Mouse (Mus musculus) midbrain, embryonic 12.5 days (tissue): ENCODE results near the gene Dock8. TPM values are rescaled to one million over a fixed set of nuclear protein-coding genes. Genes with fewer than 3 reads are reported as not detected.
"Not testable (repeated sequence)": the region's sequence is repeated elsewhere in the genome, so short reads cannot be mapped to it uniquely, and the experiment has no call there.

Experiments used
- ATAC-seq: fragments of 200-750 bp; cut with Nextera tagmentation; 2 replicates; pipeline ENCODE4 v1.8.0; 2017; ENCODE audit warnings: low read depth, moderate TSS enrichment, moderate library complexity; ENCODE audit not compliant: low FRiP score
- H3K27ac ChIP-seq: fragments of 300-500 bp; sonication (generic); replicated peaks from 2 replicates; pipeline ENCODE4 v1.5.1; 2016; ENCODE audit warnings: mild to moderate bottlenecking
- H3K27me3 ChIP-seq: fragments of 300-500 bp; sonication (generic); 2 replicates; pipeline ENCODE4 v1.6.1; 2016; ENCODE audit warnings: mild to moderate bottlenecking
- H3K36me3 ChIP-seq: fragments of 300-500 bp; sonication (generic); 2 replicates; pipeline ENCODE4 v1.6.1; 2016
- H3K4me1 ChIP-seq: fragments of 300-500 bp; sonication (generic); 2 replicates; pipeline ENCODE4 v1.6.1; 2016
- H3K4me2 ChIP-seq: fragments of 300-500 bp; sonication (generic); replicated peaks from 2 replicates; pipeline ENCODE4 v1.6.1; 2016; ENCODE audit warnings: mild to moderate bottlenecking, moderate library complexity
- H3K4me3 ChIP-seq: fragments of 300-500 bp; sonication (generic); 2 replicates; pipeline ENCODE4 v1.5.1; 2016; ENCODE audit warnings: mild to moderate bottlenecking
- H3K9ac ChIP-seq: fragments of 300-500 bp; sonication (generic); replicated peaks from 2 replicates; pipeline ENCODE4 v1.6.1; 2016; ENCODE audit warnings: mild to moderate bottlenecking, moderate library complexity
- H3K9me3 ChIP-seq: fragments of 300-500 bp; sonication (generic); 2 replicates; pipeline ENCODE4 v1.6.1; 2016; ENCODE audit warnings: mild to moderate bottlenecking
- WGBS: fragments of 180-500 bp; shearing (Covaris S2); methylation state at CpG from one replicate; pipeline ENCODE4 v1.1.7; 2016; 5-methylcytosine and 5-hydroxymethylcytosine counted together
- polyA plus RNA-seq: library from polyadenylated mRNA; unstranded; fragments of >200 nt; fragmentation: Nextera tagmentation; extraction: Ambion mirVana; gene quantifications from 2 replicates; pipeline ENCODE4 v1.2.1, GENCODE M21; 2016

The Dock8 gene
- polyA plus RNA-seq, 1 experiment from 2014 or later = 1.3 TPM

DNA sequence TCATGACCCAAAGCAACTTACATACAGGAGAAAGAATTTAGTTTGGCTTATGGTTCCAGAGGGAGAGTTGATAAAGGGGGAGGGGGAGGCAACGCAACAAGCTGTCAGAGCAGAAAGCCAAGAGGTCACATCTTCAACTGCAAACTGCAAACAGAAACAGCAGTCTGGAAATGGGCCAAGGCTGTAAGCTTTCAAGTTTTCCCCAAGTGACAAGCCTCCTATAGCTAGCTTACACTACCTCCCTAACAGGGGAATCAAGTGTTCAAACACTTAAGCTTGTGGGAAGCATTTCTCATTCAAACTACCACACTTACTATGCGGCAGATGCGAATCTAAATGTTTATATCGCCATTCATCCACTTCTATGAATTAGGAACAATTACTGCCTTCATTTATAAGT, 4.5 kb downstream of the Dock8 start:
- WGBS = 63% methylated on average over 4 of the region's 4 CpGs
- no peak for ATAC-seq
- Histone ChIP-seq H3K36me3 (no peaks in the 10 kb centered on the region), H3K4me1 (peaks cover 7% of the 10 kb centered on the region), H3K27me3 (peaks cover 49% of the 10 kb centered on the region), H3K4me2 (no peak overlapping the region), H3K4me3 (no peak overlapping the region), H3K9ac (no peak overlapping the region), H3K9me3 (no peaks in the 10 kb centered on the region), H3K27ac (no peak overlapping the region)

DNA sequence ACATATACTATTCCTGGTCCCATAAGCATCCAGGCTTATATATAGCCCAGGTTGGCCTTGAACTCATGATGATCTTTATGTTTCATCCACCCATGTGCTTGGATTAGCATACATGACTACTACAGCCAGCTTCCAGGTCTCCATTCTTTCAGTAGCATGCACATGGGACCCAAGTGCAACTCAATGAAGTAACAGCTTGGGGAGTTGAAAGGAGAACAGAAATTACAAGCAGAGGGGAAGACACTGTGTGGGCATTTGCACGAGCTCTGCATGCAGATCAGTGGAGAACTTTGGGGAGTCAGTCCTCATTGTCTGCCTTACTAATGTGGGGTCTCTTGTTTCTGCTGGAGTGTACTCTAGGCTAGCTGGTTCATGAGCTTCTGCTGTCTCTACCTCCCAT, 7.4 kb downstream of the Dock8 start:
- WGBS = 86% methylated on average over 1 of the region's 1 CpGs
- H3K27me3 ChIP-seq = peaks cover 21% of the 10 kb centered on the region
- H3K27ac ChIP-seq = no peak overlapping the region
- no peaks in the 10 kb centered on the region for H3K9me3 ChIP-seq
- 0 out of 2 replicates have a peak, but pooled peaks cover 3% of the 10 kb centered on the region for H3K4me1 ChIP-seq
- H3K4me2 ChIP-seq = no peak overlapping the region
- no peak for ATAC-seq
- no peak overlapping the region for H3K4me3 ChIP-seq
- H3K36me3 ChIP-seq = no peaks in the 10 kb centered on the region
- H3K9ac ChIP-seq = no peak overlapping the region

- Histone ChIP-seq H3K27ac (no peak overlapping the region), H3K9ac (no peak overlapping the region), H3K4me3 (no peak overlapping the region), H3K4me1 (0 out of 2 replicates have a peak, but pooled peaks cover 3% of the 10 kb centered on the region), H3K9me3 (no peaks in the 10 kb centered on the region), H3K4me2 (no peak overlapping the region), H3K27me3 (peaks cover 6% of the 10 kb centered on the region; the same call in 1 of the 2 replicates), H3K36me3 (no peaks in the 10 kb centered on the region)
- no peak for ATAC-seq
- 74% methylated on average over 2 of the region's 2 CpGs for WGBS
Measured at GRCm38 (mm10) chr19:25008509-25008908, 9.2 kb downstream of the Dock8 start.

DNA sequence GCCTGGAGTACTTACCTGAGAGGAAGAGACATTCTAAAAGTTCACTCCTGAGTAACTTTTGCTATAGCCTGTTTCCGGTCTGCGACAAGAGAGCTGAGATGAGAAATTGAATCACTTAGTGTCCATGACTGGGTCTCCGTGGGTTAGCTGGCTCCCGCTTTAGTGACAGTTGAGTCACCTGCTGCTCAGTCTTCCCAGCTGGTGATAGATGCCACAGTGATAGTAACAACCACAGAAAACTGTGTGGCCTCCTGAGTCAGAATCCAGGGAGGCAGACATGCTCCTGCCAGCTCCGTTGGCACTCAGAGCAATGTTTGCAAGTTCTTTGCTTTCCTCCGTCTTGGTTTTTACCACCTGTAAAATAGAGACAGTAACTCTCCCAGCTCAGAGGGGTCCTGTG, 23.4 kb downstream of the Dock8 start:
- Histone ChIP-seq H3K9ac (no peak overlapping the region), H3K27ac (no peak overlapping the region), H3K36me3 (no peaks in the 10 kb centered on the region), H3K4me1 (no peaks in the 10 kb centered on the region), H3K4me3 (no peak overlapping the region), H3K27me3 (no peaks in the 10 kb centered on the region), H3K9me3 (no peaks in the 10 kb centered on the region), H3K4me2 (no peak overlapping the region)
- WGBS = 92% methylated on average over 6 of the region's 6 CpGs
- ATAC-seq = no peak

- Histone ChIP-seq H3K9ac (no peak overlapping the region), H3K4me1 (no peaks in the 10 kb centered on the region), H3K4me3 (no peak overlapping the region), H3K4me2 (no peak overlapping the region), H3K27me3 (no peaks in the 10 kb centered on the region), H3K27ac (no peak overlapping the region), H3K36me3 (no peaks in the 10 kb centered on the region), H3K9me3 (no peaks in the 10 kb centered on the region)
- 83% methylated on average over 4 of the region's 4 CpGs for WGBS
- no peak for ATAC-seq
Measured at GRCm38 (mm10) chr19:25031765-25032164, 32.4 kb downstream of the Dock8 start.

GRCm38 (mm10) chr19:25033008-25033407, 33.7 kb downstream of the Dock8 start:
- not testable (repeated sequence) for H3K9me3 ChIP-seq, H3K4me1 ChIP-seq, H3K4me2 ChIP-seq, H3K9ac ChIP-seq, H3K27me3 ChIP-seq, H3K36me3 ChIP-seq, H3K27ac ChIP-seq, H3K4me3 ChIP-seq, ATAC-seq
- 90% methylated on average over 9 of the region's 18 CpGs for WGBS

DNA sequence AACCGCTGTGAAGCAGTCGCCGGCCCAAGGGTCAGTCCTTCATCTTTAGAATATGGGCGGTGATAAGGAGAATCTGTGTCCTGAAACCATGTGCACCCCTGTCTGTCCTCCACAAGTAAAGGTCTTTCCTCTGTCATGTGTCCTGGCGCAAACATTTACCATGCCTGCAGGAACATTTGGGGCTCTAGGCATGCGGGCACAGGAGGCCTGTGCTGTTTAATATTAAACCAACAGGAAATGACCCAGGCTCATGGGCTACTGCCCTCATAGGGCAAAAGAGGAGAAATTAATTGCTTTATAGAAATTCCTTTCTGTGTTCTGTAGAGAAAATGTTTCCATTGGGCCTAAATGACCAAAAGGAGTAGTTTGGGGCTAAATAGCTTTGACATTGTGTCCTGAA, 36.5 kb downstream of the Dock8 start:
- Histone ChIP-seq H3K36me3 (no peaks in the 10 kb centered on the region), H3K4me3 (no peak overlapping the region), H3K4me1 (no peaks in the 10 kb centered on the region), H3K27ac (no peak overlapping the region), H3K4me2 (no peak overlapping the region), H3K27me3 (no peaks in the 10 kb centered on the region), H3K9me3 (no peaks in the 10 kb centered on the region), H3K9ac (no peak overlapping the region)
- ATAC-seq = no peak
- 97% methylated on average over 6 of the region's 6 CpGs for WGBS

DNA sequence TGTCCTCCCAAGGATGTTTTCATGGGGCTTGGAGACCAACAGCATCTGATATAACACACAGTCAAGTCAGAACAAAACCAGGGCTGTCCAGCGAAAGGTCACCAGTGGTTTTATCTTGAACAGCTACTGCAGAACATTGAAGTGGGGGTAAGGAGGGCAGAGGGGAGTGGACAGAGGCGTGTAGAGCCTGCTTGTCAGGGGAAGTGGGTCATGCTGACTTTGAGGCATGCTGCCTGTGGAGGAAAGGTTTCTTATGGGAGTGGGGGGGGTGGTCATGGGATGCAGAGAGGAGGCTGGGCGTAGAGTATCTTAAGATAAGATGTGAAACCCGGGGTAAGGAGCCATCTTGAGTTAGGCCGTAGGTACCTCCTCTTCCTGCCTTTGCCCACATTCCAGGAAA, 37.5 kb downstream of the Dock8 start:
- Histone ChIP-seq H3K4me3 (no peak overlapping the region), H3K9me3 (no peaks in the 10 kb centered on the region), H3K27me3 (no peaks in the 10 kb centered on the region), H3K9ac (no peak overlapping the region), H3K4me2 (no peak overlapping the region), H3K27ac (no peak overlapping the region), H3K36me3 (no peaks in the 10 kb centered on the region), H3K4me1 (no peaks in the 10 kb centered on the region)
- no peak for ATAC-seq
- WGBS = 82% methylated on average over 5 of the region's 5 CpGs

- no peaks in the 10 kb centered on the region for H3K27me3 ChIP-seq
- H3K9ac ChIP-seq = no peak overlapping the region
- H3K4me2 ChIP-seq = no peak overlapping the region
- no peak overlapping the region for H3K4me3 ChIP-seq
- H3K4me1 ChIP-seq = no peaks in the 10 kb centered on the region
- H3K36me3 ChIP-seq = no peaks in the 10 kb centered on the region
- no peak for ATAC-seq
- 69% methylated on average over 4 of the region's 4 CpGs for WGBS
- H3K9me3 ChIP-seq = no peaks in the 10 kb centered on the region
- no peak overlapping the region for H3K27ac ChIP-seq
Measured at GRCm38 (mm10) chr19:25037249-25037648, 37.9 kb downstream of the Dock8 start.

GRCm38 (mm10) chr19:25038293-25038692, 39.0 kb downstream of the Dock8 start:
- H3K4me1 ChIP-seq = no peaks in the 10 kb centered on the region
- WGBS = 65% methylated on average over 6 of the region's 6 CpGs
- H3K27ac ChIP-seq = no peak overlapping the region
- H3K27me3 ChIP-seq = no peaks in the 10 kb centered on the region
- no peak overlapping the region for H3K9ac ChIP-seq
- no peaks in the 10 kb centered on the region for H3K9me3 ChIP-seq
- no peak for ATAC-seq
- H3K4me2 ChIP-seq = no peak overlapping the region
- no peak overlapping the region for H3K4me3 ChIP-seq
- H3K36me3 ChIP-seq = no peaks in the 10 kb centered on the region

DNA sequence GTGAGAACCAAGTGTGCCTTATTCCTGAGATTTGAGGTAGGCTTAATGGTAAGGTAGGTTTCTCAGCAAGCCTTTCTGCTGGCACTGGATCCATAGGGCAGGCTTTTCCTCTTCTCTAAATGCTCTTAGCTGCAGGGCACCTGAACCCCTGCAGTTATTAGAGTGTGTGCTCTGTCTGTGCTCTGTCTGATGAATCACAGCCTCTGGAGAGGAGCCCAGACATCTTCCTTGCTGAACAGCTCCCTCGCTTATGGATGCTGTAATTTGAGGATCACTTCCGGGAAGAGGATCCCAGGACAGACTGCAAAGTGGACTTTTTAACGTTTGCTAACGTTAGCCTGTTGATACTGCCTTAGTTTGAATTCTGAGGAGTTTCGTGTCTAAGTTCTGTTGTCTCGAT, 41.9 kb downstream of the Dock8 start:
- no peaks in the 10 kb centered on the region for H3K27me3 ChIP-seq
- H3K4me2 ChIP-seq = no peak overlapping the region
- no peak for ATAC-seq
- no peaks in the 10 kb centered on the region for H3K4me1 ChIP-seq
- no peak overlapping the region for H3K9ac ChIP-seq
- H3K9me3 ChIP-seq = no peaks in the 10 kb centered on the region
- no peaks in the 10 kb centered on the region for H3K36me3 ChIP-seq
- no peak overlapping the region for H3K27ac ChIP-seq
- H3K4me3 ChIP-seq = no peak overlapping the region
- WGBS = 64% methylated on average over 6 of the region's 6 CpGs

- H3K9ac ChIP-seq = no peak overlapping the region
- H3K4me3 ChIP-seq = no peak overlapping the region
- no peaks in the 10 kb centered on the region for H3K36me3 ChIP-seq
- ATAC-seq = no peak
- H3K27ac ChIP-seq = no peak overlapping the region
- no peaks in the 10 kb centered on the region for H3K4me1 ChIP-seq
- WGBS = 92% methylated on average over 11 of the region's 11 CpGs
- H3K4me2 ChIP-seq = no peak overlapping the region
- H3K9me3 ChIP-seq = no peaks in the 10 kb centered on the region
- H3K27me3 ChIP-seq = no peaks in the 10 kb centered on the region
Measured at GRCm38 (mm10) chr19:25042973-25043372, 43.6 kb downstream of the Dock8 start.

GRCm38 (mm10) chr19:25044057-25044456, 44.7 kb downstream of the Dock8 start:
- Histone ChIP-seq H3K4me3 (no peak overlapping the region), H3K4me2 (no peak overlapping the region), H3K9me3 (no peaks in the 10 kb centered on the region), H3K27me3 (no peaks in the 10 kb centered on the region), H3K9ac (no peak overlapping the region), H3K36me3 (no peaks in the 10 kb centered on the region), H3K4me1 (no peaks in the 10 kb centered on the region), H3K27ac (no peak overlapping the region)
- WGBS = 90% methylated on average over 3 of the region's 3 CpGs
- no peak for ATAC-seq
